Mouse (Mus musculus) effector memory CD4-positive, alpha-beta T cell, adult 5 months (primary cell): ENCODE results near the gene Triobp. TPM values are rescaled to one million over a fixed set of nuclear protein-coding genes. Genes with fewer than 3 reads are reported as not detected.

Experiments
- polyA plus RNA-seq: library from polyadenylated mRNA; unstranded; fragments of 100-300 nt; shearing (Covaris generic); gene quantifications from one replicate; pipeline ENCODE4 v1.2.1, GENCODE M21; 2017

Triobp gene
- 51.9 TPM for polyA plus RNA-seq

DNA sequence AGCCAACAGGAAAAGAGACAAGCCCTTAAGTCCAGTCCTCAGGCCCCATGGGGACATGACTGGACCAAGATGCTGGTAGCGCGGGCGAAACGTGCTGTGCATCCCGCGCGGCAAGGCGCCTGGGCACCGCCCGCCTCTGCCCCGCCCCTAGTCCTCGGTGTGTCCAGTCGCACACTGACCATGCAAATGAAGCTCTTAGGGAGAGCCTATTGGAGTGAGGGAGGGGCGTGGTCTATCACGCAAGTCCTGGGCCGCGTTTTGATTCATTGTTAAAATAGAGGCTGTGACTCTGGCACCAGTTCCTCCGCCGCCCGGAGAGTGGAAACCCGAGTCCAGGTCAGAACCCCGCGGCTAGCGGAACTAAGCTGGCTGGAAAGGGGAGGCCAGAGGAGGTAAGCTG is at the start of gene Triobp:
Triobp (plus strand) TSS at position 68 of the 400 bp plus-strand sequence.

DNA sequence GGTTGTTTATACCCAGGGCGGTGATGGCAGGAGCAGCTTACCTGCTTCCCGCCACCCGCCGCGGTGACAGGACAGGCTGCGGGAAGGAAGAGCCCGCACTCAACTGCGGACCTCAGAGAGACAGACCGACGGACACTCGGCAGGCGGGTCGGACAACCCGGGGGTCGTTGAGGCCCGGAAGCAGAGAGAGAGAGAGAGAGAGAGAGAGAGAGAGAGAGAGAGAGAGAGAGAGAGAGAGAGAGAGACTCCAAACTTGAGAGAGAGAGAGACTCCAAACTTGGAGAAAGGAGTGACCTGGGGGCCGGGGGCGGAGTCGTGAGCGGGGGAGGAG is 48.1 kb upstream of the Triobp start, which contains the start of gene Gm49510:
Gm49510 (plus strand) TSS at position 259 of the 331 bp plus-strand sequence.

DNA sequence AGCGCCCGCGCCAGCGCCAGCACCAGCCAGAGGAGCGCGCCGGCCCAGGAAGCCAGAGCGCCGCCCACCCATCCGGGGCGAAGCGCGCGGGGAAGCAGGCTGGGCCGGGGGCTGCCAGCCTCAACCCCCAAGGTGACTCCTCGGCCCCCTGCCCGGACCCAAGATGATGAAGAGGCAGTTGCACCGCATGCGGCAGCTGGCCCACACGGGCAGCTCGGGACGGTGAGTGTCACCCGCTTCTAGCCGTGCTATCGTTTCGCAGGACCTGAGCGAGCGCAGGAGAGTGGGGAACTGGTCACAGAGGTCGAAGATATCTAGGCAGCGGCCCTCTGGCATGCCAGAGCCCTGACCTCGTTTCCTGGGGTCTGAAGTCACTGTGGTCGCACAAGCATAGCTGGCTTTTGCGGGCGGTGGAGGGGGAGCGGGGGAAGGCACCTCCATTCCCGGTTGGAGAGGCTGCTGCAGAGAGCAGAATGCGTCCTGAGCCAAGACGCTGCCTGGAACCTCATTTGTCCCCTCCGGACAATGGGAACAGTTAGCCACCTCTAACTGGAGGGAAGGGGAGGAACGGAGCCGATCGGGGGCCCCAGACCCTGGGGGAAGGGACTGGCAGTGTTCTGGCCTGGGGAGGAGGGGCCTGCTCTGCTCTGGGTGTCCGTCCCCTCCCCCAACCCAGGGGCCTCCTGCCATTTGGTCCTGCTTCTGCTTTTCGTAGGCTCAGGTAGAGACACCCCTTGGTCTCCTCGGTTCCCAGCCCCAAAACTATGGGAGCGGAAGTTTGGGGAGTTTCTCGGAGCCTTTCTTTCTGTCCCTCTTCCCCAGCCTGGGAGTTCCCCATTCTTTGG is 47.6 kb upstream of the Triobp start, which contains the start of gene Sh3bp1:
Sh3bp1 (plus strand) TSS at position 29 of the 845 bp plus-strand sequence.

DNA sequence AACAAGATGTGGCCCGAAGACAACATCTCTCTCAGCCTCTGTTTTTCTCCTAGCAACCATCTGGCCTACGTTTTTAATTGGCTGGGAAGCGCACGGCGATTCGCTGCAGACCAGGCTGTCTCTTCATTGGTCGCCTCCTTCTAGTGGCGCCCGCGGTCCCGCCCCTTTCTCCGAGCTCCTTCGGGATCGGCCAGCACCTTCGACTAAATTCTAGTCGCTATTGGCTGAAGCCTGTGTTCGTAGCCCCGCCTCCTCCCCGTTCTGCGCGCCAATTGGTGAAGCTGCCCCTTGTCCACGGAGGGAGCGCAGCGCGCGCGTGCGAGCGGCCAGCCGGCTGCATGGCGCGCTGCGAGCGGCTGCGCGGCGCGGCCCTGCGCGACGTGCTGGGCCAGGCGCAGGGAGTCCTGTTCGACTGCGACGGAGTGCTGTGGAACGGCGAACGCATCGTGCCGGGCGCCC is 33.9 kb upstream of the Triobp start, which contains the start of gene Pdxp:
Pdxp (plus strand) TSS at position 288 of the 459 bp plus-strand sequence.

DNA sequence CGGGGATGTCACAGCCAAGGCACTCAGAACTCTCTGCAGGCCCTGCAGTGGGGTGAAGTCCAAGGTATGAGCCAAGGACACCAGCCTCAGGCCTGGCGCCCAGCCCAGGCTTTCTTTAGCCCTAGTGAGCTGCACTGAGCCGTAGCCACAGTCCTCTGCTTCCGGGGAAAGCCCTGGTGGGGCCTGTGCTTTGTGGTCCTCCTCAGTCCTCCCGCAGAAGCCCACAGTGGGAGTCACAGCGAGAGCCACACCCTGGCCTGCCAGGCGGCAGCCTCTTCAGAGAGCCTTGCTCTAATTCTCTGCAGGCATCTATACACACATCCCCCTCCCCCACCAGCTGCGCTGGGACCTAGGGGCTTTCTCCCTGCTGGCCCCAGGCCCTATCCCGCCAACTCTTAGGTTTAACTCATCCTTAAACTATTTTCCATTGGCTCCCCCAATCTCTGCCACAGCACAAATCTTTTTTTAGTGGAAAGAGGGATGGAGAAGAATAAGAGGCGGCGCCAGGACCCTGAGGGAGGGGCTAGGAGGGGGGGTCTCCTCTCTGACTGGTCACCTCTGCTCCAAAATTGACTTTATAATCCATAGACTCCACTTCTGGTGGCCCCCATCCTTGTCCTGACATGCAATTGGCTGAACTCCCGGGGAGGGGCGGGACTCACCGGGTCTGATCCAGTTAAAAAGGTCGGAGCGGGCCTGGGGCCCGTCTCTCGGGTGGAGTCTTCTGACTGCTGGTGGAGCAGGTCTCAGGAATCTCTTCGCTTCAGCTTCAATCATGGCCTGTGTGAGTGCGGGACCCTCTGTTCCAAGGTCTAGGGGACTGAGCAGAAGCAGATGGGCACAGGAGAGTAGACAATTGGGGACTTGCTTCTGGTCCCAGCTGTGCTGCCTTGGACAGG is 21.3 kb upstream of the Triobp start, which contains the start of gene Lgals1:
Lgals1 (plus strand) TSS at position 705 of the 899 bp plus-strand sequence.

DNA sequence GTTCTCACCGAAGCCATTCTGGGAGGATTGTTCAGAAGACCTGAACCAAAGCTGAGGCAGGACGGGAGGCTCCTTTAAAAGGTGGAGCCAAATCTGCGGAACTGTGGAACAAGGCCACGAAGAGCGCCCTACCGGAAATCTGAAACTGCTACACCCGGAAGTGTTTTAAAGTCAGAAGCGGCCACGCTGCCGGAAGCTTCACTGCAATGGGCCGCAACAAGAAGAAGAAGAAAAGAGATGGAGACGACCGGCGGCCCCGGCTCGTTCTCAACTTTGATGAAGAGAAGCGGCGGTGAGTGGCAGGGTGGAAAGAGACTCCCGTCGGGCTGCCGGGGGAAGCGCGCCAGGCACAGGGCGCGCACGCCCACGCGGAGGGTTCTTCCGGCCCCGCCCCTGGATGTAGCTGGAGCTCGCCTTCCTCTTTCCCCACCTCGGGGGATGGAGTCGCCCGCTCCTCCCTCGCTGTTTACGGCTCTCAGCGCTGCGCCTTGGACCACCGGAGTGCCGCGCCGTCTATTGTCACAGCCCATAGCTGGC is 12.7 kb upstream of the Triobp start, which contains the start of gene Nol12:
Nol12 (plus strand) TSS at position 150 of the 537 bp plus-strand sequence.

DNA sequence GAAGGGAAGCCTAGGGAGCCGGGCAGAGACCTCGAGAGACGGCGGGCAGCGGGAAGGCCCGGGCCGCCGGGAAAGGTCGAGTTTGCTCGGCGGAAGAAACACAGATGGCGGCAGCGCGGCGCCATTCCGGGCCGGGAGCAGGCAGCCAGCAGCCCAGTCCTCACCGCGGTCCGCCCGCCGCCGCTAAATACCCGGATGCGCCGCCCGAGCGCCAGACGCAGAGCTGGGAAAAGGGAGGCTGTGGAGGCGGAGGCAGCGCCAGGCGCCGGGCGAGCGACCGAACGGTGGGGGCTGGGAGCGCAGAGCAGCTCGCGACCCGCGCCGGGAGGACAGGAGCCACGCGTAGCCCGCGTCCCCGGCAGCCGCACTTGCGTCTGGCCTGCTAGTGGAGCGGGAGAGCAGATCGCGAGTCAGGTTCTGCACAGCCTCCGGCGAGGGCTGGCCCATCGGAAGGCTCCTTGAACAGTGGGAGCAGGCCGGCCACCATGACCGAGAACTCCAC is 80.8 kb downstream of the Triobp start, which contains the start of gene H1f0:
H1f0 (plus strand) TSS at position 214 of the 502 bp plus-strand sequence.

DNA sequence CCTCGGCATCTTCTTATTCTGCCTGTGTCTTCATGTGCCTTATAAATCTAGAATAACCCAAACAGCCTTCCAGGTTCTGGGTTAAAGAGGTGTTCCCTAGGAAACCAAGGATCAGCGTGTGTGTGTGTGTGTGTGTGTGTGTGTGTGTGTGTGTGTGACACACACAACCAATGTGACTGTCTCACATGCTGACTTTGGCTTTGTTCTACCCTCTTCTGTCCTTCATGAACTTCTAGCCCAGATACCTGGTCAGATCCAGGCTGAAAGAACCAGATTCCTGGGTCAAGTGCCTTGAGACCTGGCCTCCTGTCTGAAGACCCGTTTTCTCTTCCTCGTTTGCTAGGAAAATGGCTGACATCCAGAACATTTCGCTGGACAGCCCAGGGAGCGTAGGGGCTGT is 94.1 kb downstream of the Triobp start, which contains the start of gene Galr3:
Galr3 (plus strand) TSS at position 301 of the 400 bp plus-strand sequence.

Other genes with a start within 250 kb of the Triobp start
- 0.12 TPM for gene Elfn2, start 229.0 kb upstream of the Triobp start, polyA plus RNA-seq
- gene Mfng, start 174.2 kb upstream of the Triobp start, polyA plus RNA-seq, result 120 TPM
- 1.1 TPM for gene Card10, start 144.7 kb upstream of the Triobp start, polyA plus RNA-seq
- gene Cdc42ep1, start 105.1 kb upstream of the Triobp start, polyA plus RNA-seq, result 0.44 TPM
- gene Lgals2, start 92.2 kb upstream of the Triobp start, polyA plus RNA-seq, result not detected
- gene Gga1, start 70.5 kb upstream of the Triobp start, polyA plus RNA-seq, result 68.8 TPM
- 1.9 TPM for gene Gm49510, start 48.1 kb upstream of the Triobp start, polyA plus RNA-seq
- gene Sh3bp1, start 48.0 kb upstream of the Triobp start, polyA plus RNA-seq, result 128 TPM
- gene Pdxp, start 33.8 kb upstream of the Triobp start, polyA plus RNA-seq, result 11.9 TPM
- gene Lgals1, start 21.0 kb upstream of the Triobp start, polyA plus RNA-seq, result 398 TPM
- gene Nol12, start 12.8 kb upstream of the Triobp start, polyA plus RNA-seq, result 25.1 TPM
- 34.2 TPM for gene H1f0, start 80.7 kb downstream of the Triobp start, polyA plus RNA-seq
- gene Galr3, start 94.2 kb downstream of the Triobp start, polyA plus RNA-seq, result not detected
- gene Ankrd54, start 115.2 kb downstream of the Triobp start, polyA plus RNA-seq, result 41.2 TPM
- 99.7 TPM for gene Eif3l, start 127.5 kb downstream of the Triobp start, polyA plus RNA-seq
- 30.7 TPM for gene Micall1, start 161.2 kb downstream of the Triobp start, polyA plus RNA-seq
- gene Polr2f, start 193.3 kb downstream of the Triobp start, polyA plus RNA-seq, result 82.3 TPM
- 0.99 TPM for gene 1700088E04Rik, start 193.5 kb downstream of the Triobp start, polyA plus RNA-seq
- gene Sox10, start 217.5 kb downstream of the Triobp start, polyA plus RNA-seq, result 0.17 TPM